Mouse (Mus musculus): ENCODE results near the gene Agbl2.

The Agbl2 gene

DNA sequence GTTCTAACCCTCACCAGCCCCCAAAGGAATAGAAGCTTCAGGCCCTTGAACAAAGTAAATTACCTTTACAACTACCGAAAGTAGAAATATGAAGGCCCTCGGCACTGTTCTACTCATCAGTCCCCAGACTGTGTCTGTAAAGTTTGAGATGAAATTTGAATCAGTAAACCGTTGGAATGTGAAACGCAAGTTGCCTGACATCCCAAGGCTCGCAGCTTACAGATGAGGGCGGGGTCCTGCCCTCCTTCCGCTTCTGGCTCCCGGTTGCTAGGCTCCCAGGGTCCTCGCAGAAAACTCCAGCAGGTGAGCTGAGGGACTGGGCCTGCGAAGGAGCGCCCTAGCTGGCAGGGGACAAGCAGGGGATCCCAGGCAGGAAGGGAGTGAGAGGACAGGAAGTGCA, at the start of gene Agbl2:
TSS of gene Agbl2 (plus strand) at position 270 of the 400 bp plus-strand sequence.
- DNase-seq, result no peak

DNA sequence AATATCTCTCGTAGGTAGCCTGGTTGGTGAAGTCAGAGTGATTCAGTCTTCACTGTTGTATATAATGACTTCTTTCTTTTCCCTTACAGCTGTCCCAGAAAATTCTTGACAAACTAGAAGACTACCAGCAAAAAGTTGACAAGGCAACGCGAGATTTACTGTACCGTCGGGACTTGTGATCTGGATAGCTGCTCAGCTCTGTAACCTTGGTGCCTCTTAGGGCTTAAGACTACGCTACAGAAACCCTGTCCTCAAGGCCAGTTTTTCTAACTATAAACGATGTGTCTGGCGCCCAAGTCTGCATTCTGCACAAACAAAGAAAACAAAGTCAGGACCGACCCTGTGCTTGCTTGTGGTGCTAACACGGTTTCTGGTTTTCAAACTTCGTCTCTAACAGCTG, 47.2 kb upstream of the Agbl2 start:
- no peak for DNase-seq

- DNase-seq, result no peak
These were observed 43.7 kb upstream of the Agbl2 start for GRCm38 (mm10) chr2:90738801-90739200.

DNA sequence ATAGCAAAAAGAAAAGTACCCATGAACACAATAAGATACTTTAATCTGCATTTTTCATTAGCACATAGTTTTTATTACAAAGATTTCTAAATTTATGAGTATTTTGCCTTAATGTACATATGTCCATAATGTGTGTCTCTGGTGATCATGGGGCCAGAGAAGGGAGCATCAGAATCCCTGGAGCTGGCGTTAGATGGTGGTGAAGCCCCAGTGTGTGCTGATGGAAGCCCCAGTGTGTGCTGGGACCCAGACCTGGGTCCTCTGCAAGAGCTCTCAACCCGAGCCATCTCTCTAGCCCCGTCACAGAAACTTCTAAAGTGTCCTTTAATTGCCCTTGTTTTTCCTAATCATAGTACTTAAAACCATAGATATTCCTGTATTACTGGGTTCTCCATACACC, 43.2 kb upstream of the Agbl2 start:
- DNase-seq, result no peak

DNA sequence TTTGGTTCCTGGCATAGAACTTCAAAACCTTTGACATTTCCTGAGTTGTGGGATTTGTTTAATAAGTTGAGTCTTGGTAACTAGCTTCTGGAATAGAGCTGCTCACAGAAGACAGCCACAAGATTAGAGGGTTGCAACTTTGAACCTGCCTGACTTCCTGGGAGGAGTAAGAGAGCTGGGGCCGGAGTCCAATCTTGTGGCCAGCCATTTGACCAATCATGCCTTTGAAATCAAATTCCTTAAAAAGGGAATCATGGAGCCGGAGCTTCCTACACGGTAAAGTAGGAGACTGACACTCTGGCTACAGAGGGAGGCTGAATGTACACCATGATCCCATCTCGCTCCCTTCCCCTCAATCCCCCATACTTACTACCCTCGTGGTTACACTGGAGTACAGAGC, 42.6 kb upstream of the Agbl2 start:
- DNase-seq, result no peak

- no peak for DNase-seq
These were observed 38.1 kb upstream of the Agbl2 start for GRCm38 (mm10) chr2:90744285-90745052.

GRCm38 (mm10) chr2:90745053-90745678, 37.4 kb upstream of the Agbl2 start, which contains the start of gene Fnbp4:
TSS of gene Fnbp4 (plus strand) at chr2:90745370.
- DNase-seq, result peak; percentile 94 to 96

- peak in 1 of 2 experiments; percentile 63 for DNase-seq
These were observed 36.6 kb upstream of the Agbl2 start for GRCm38 (mm10) chr2:90745740-90746537.

GRCm38 (mm10) chr2:90746538-90746865, 36.0 kb upstream of the Agbl2 start:
- no peak for DNase-seq

DNA sequence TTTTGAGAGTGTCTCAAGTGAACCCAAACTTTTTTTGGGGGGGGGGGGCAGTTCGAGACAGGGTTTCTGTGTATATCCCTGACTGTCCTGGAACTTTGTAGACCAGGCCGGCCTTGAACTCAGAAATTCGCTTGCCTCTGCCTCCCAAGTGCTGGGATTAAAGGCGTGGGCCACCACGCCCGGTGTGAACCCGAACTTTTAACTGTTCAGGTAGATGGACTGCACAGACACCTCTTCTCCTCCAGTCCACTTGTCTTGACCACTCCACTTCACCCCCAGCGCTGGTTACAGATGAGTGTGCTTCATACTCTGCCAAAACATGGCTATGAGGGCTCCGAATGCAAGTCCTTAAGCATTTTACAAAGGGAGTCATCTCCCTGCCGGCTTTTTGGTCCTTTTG, 35.4 kb upstream of the Agbl2 start:
- no peak for DNase-seq

DNA sequence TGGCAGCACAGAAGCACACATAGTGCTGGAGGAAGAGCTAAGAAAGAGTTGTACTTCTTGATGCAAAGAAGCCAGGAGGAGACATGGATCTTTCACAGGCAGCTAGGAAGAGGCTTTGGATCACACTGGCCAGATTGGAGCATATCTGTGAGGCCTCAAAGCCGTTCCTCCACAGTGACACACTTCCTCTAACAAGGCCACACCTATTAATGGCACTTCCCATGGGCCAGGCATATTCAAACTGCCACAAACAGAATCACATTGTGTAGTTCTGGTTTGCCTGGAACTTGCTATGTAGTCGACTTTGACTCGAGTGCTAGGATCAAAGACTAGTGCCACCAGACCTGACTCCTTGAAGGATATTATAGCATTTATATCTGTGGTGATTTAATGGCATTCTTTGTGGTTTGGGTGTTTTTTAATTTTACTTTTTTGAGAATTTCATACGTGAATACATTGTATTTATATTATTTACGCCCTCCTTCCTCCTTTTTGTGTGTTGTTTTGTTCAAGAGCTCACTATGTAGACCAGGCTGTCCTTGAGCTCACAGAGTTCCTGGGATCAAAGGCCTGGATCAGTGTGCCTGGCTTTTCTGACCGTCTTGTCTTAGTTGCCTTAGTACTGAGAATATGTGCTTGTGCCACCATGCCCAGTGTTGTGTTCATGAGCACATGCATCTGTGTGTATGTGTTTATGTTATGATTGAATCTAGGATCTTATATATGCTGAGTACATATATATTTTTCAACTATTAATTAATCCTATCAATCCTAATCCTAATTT, 32.7 kb upstream of the Agbl2 start:
- DNase-seq, result no peak

DNA sequence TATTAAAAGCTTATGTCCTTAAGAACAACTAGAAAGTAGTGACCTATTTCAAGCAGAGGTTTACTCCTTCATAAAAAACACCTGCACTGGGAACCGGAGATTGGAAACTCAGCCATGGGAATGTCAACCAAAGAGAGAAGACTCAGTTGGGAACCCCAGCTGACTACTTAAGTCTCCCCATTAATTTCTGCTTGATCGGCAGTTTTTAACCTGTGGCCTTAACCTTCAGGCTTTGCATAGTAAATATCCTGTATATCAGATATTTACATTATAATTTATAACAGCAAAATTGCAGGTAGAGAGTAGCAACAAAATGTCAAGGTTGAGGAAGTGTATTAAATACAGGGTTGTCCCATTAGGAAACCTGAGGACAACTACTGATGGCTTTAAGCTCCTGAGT, 29.0 kb upstream of the Agbl2 start:
- no peak for DNase-seq

DNA sequence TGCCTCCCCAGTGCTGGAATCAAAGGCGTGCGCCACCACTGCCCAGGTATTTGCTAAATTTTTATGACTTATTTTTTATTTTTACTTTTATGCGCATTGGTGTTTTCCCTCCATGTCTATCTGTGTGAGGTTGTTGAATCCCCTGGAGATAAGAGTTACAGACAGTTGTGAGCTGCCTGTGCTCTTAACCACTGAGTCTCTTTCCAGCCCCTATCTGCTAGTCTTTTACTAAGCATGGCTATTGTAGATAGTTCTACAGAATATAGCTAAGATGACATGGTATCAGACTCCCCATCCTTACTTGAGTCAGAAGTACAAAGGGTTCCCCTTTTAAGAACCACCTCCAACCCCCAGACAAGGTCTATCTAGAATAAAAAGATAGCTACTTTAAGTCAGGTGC, 28.3 kb upstream of the Agbl2 start:
- no peak for DNase-seq

DNA sequence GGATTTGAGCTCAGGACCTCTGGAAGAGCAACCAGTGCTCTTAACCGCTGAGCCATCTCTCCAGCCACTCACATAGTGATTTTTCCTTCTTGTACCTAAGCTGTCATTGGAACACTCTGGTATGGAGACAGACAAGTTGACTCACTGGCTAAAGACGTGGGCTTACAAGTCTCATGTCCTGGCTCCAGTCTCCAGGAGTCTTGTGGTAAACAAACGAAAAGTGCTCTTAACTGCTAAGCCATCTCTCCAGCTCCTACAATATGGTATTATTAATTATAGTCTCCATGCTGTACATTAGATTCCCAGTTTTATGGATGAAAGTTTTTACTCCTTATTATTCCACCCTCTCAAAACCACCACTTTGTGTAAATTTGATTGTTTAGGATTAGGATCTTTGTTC, 17.4 kb upstream of the Agbl2 start:
- DNase-seq, result no peak

GRCm38 (mm10) chr2:90781323-90781722, 1.2 kb upstream of the Agbl2 start:
- no peak for DNase-seq

GRCm38 (mm10) chr2:90781938-90782337, 589 bp upstream of the Agbl2 start:
- no peak for DNase-seq

DNA sequence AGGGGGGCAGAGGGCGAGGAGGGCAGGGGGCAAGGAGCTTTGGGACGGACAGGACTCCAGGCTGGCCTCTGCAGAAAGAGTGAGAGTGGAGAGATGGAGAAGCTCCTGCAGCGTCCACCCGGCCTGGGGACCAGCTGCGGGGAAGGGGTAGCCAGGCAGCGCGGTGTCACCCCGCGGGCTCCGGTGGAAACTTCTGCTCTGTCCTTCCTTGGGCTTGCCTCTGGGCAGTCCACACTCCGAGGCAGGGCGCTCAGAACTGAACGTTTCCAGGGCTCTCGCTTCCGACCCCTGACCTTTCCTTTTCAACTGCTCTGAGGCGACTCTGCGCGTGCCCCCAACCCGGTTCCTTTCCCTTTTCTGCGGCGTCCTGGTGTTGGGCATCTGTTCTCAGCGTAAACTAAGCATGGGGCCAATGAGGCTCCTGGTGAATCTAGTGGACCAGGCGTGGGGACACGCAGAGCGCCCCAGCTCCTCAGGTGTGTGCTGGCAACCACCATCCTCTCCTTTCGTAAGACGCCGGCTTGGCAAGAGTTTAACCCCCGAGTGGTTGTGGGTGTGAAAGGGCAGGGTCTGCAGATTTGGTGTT, 467 bp downstream of the Agbl2 start:
- no peak for DNase-seq

GRCm38 (mm10) chr2:90788126-90788525, 5.6 kb downstream of the Agbl2 start:
- DNase-seq, result no peak

GRCm38 (mm10) chr2:90808241-90809126, 26.0 kb downstream of the Agbl2 start:
- no peak for DNase-seq

GRCm38 (mm10) chr2:90810751-90811150, 28.2 kb downstream of the Agbl2 start:
- no peak for DNase-seq

GRCm38 (mm10) chr2:90815266-90815665, 32.7 kb downstream of the Agbl2 start:
- no peak for DNase-seq

DNA sequence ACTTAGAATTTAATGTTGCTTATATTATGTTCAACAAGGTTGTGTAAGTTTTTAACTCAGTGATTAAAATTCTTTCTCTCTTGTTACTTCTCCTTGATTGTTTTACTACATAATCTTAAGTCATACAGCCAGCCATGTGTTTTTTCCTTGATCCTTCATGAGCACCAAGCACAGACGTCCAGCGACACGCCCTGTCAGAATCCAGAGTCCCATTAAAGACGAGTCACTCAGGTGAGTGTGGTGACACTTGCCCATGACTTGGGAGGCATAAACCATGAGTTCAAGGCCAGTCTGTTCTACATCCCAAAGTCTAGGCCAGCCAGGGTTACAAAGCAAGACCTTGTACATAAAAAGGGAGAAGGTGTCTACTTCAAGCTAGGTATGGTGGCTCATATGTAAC, 33.6 kb downstream of the Agbl2 start:
- no peak for DNase-seq

Data from spleen, adult 18-20 months (tissue).